Mouse (Mus musculus) neural tube, embryonic 14.5 days (tissue): ENCODE results near the gene Scly. TPM values are rescaled to one million over a fixed set of nuclear protein-coding genes. Genes with fewer than 3 reads are reported as not detected.

ENCODE experiments used
- ATAC-seq: fragments of 200-750 bp; cut with Nextera tagmentation; 2 replicates; pipeline ENCODE4 v1.8.0; 2017; ENCODE audit warnings: low read depth, mild to moderate bottlenecking, moderate TSS enrichment, moderate library complexity
- H3K27ac ChIP-seq: fragments of 300-500 bp; sonication (generic); 2 replicates; pipeline ENCODE4 v1.5.1; 2014; ENCODE audit warnings: low read depth, mild to moderate bottlenecking, control low read depth, low read length, moderate library complexity, mixed read lengths
- H3K27me3 ChIP-seq: fragments of 300-500 bp; sonication (generic); 2 replicates; pipeline ENCODE4 v1.6.1; 2014; ENCODE audit warnings: low read length; ENCODE audit not compliant: control insufficient read depth, insufficient read depth
- H3K36me3 ChIP-seq: fragments of 300-500 bp; sonication (generic); 2 replicates; pipeline ENCODE4 v1.6.1; 2014; ENCODE audit warnings: low read length, mixed read lengths; ENCODE audit not compliant: control insufficient read depth, insufficient read depth
- H3K4me1 ChIP-seq: fragments of 300-500 bp; sonication (generic); 2 replicates; pipeline ENCODE4 v1.6.1; 2014; ENCODE audit warnings: low read length; ENCODE audit not compliant: control insufficient read depth, insufficient read depth
- H3K4me2 ChIP-seq: fragments of 300-500 bp; sonication (generic); 2 replicates; pipeline ENCODE4 v1.6.1; 2014; ENCODE audit warnings: mild to moderate bottlenecking, low read depth, low read length, control low read depth
- H3K4me3 ChIP-seq: fragments of 300-500 bp; sonication (generic); 2 replicates; pipeline ENCODE4 v1.5.1; 2014; ENCODE audit warnings: low read depth, low read length, control low read depth, mixed read lengths
- H3K9ac ChIP-seq: fragments of 300-500 bp; sonication (generic); replicated peaks from 2 replicates; pipeline ENCODE4 v1.6.1; 2014; ENCODE audit warnings: low read depth, mild to moderate bottlenecking, control low read depth, low read length, mixed read lengths
- H3K9me3 ChIP-seq: fragments of 300-500 bp; sonication (generic); 2 replicates; pipeline ENCODE4 v1.6.1; 2016; ENCODE audit warnings: low read length; ENCODE audit not compliant: control insufficient read depth
- WGBS: fragments of 180-500 bp; shearing (Covaris S2); extraction: QIAGEN DNeasy Blood & Tissue Kit; methylation state at CpG from one replicate; pipeline ENCODE4 v1.1.7; 2014; 5-methylcytosine and 5-hydroxymethylcytosine counted together
- polyA plus RNA-seq: library from polyadenylated mRNA; unstranded; fragments of >200 nt; fragmentation: Nextera tagmentation; extraction: Ambion mirVana; gene quantifications from 2 replicates; pipeline ENCODE4 v1.2.1, GENCODE M21; 2014

Gene Scly
- polyA plus RNA-seq, 1 experiment from 2014 or later = 8.4 TPM

- Histone ChIP-seq H3K9me3 (no peaks in the 10 kb centered on the region), H3K27me3 (peaks cover 29% of the 10 kb centered on the region), H3K4me2 (peak overlapping the region; percentile 56), H3K4me1 (peaks cover 8% of the 10 kb centered on the region), H3K4me3 (peak overlapping the region; percentile 22; the same call in 1 of the 2 replicates), H3K27ac (no peak overlapping the region), H3K36me3 (no peaks in the 10 kb centered on the region), H3K9ac (0 out of 2 replicates have a peak overlapping the region, but pooled peaks have one; percentile 21)
- WGBS = 2% methylated on average over 68 of the region's 68 CpGs
- ATAC-seq = 0 out of 2 replicates have a peak, but pooled peaks have one; percentile 10
Observed at GRCm38 (mm10) chr1:91344921-91345685, 47.0 kb downstream of the Scly start.

DNA sequence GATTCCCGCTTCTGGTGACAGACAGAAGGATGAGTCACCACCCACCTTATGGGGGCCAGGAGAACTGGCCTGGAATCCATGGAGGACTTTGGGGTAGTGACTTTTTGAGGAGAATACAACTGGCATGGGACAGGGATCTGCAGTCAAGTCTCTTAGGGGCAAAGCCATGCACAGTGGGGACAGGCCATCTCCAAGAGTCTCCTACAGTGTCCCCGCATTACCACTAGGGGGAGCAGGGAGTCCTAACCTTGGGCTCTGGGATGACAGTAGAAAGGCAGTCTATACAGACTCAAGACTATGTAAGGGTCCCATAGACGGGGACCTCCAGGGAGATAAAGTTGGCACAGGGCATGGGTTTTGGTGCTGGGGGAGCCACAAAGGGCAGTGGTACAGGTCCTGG, 48.8 kb downstream of the Scly start:
- peaks cover 29% of the 10 kb centered on the region for H3K27me3 ChIP-seq
- WGBS = 36% methylated on average over 3 of the region's 3 CpGs
- H3K4me2 ChIP-seq = no peak overlapping the region
- H3K9me3 ChIP-seq = no peaks in the 10 kb centered on the region
- no peak overlapping the region for H3K9ac ChIP-seq
- H3K27ac ChIP-seq = no peak overlapping the region
- peak; percentile 82; the same call in 1 of the 2 replicates for ATAC-seq
- no peak overlapping the region for H3K4me3 ChIP-seq
- H3K4me1 ChIP-seq = peaks cover 8% of the 10 kb centered on the region
- no peaks in the 10 kb centered on the region for H3K36me3 ChIP-seq

- no peak within 1 kb of the TSS for H3K4me2 ChIP-seq
- peaks cover 6% of the 10 kb centered on the region for H3K27me3 ChIP-seq
- H3K9me3 ChIP-seq = no peaks in the 10 kb centered on the region
- no peak within 1 kb of the TSS for H3K4me3 ChIP-seq
- 66% methylated on average over 4 of the region's 4 CpGs for WGBS
- H3K9ac ChIP-seq = no peak within 1 kb of the TSS
- no peak for ATAC-seq
- H3K27ac ChIP-seq = no peak within 1 kb of the TSS
- no peaks in the 10 kb centered on the region for H3K36me3 ChIP-seq
- H3K4me1 ChIP-seq = no peaks in the 10 kb centered on the region
Observed at GRCm38 (mm10) chr1:91350841-91351240, 52.7 kb downstream of the Scly start, which contains the start of gene Klhl30. Klhl30 (plus strand) TSS chr1:91351016.

DNA sequence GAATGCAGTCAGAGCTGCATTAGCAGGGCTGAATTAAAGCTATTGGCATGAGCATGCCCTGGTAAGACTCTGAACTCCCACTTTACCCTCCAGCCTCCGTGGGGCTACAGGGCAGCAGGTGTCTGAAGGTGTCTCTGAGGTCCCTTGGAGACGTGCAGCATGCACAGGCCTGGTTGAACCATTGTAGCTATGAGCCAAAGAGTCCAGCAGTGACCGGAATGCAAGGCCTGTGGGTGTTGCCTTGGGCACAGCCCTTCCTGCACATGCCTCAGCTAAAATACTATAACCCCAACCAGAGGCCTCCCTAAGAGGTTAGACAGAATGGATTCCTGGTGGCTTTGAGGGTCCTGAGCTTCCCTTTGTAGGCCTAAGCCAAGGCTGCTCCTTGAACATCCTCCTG, 53.1 kb downstream of the Scly start:
- Histone ChIP-seq H3K27me3 (peaks cover 2% of the 10 kb centered on the region; the same call in 1 of the 2 replicates), H3K4me2 (no peak overlapping the region), H3K27ac (no peak overlapping the region), H3K4me1 (no peaks in the 10 kb centered on the region), H3K4me3 (no peak overlapping the region), H3K9ac (no peak overlapping the region), H3K9me3 (no peaks in the 10 kb centered on the region), H3K36me3 (no peaks in the 10 kb centered on the region)
- 82% methylated on average over 3 of the region's 3 CpGs for WGBS
- no peak for ATAC-seq

DNA sequence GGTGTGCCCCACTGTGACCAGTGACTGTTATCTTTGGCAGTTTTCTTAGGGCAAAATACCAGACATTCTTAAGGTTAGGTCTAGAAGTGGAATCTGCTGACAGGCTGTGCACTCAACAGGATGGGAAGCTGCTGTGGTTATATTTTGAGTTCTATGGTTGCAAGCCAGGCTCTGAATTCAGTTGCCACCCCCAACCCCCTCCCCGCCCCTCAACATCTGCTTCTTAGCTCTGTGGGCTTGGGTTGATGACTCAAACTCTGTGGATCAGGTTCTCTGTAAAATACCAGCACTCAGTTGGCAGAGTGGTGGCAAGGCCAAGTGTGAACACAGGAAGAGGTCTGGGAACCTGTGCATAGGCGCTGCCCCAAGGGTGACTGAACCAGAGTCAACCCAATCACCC, 54.1 kb downstream of the Scly start:
- WGBS = 80% methylated on average over 2 of the region's 2 CpGs
- Histone ChIP-seq H3K27me3 (no peaks in the 10 kb centered on the region; the same call in 1 of the 2 replicates), H3K27ac (no peak overlapping the region), H3K9ac (no peak overlapping the region), H3K4me3 (no peak overlapping the region), H3K36me3 (no peaks in the 10 kb centered on the region), H3K9me3 (no peaks in the 10 kb centered on the region), H3K4me1 (no peaks in the 10 kb centered on the region), H3K4me2 (no peak overlapping the region)
- no peak for ATAC-seq

DNA sequence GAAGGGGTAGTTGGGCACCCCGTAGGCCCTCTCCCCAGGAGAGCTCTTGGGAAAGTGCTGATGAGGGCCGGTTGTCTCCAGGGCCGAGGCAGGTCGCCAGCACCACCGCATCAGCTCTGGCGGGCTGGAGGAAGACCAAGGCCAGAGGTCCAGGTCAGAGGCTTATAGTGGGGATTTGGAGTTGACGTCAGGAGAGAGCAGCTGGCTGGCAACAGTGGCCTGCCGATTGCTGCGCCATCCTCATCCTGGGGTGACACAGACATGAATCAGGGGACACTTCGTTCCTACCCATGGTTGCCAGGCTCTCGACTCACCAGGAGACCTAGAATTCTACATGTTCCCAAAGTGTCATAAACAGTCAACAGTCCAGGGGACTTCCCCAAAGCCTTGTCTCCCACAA, 58.0 kb downstream of the Scly start:
- Histone ChIP-seq H3K27ac (no peak overlapping the region), H3K9me3 (no peaks in the 10 kb centered on the region), H3K4me3 (no peak overlapping the region), H3K4me2 (no peak overlapping the region), H3K9ac (no peak overlapping the region), H3K36me3 (no peaks in the 10 kb centered on the region), H3K27me3 (no peaks in the 10 kb centered on the region), H3K4me1 (no peaks in the 10 kb centered on the region)
- no peak for ATAC-seq
- WGBS = 88% methylated on average over 11 of the region's 11 CpGs

GRCm38 (mm10) chr1:91362113-91362512, 64.0 kb downstream of the Scly start:
- H3K36me3 ChIP-seq = no peaks in the 10 kb centered on the region
- 82% methylated on average over 5 of the region's 5 CpGs for WGBS

GRCm38 (mm10) chr1:91364822-91365644, 66.9 kb downstream of the Scly start:
- Histone ChIP-seq H3K27me3 (peaks cover 5% of the 10 kb centered on the region; the same call in 1 of the 2 replicates), H3K9ac (no peak overlapping the region), H3K27ac (no peak overlapping the region), H3K4me2 (no peak overlapping the region), H3K4me1 (no peaks in the 10 kb centered on the region), H3K9me3 (no peaks in the 10 kb centered on the region), H3K36me3 (no peaks in the 10 kb centered on the region; the same call in 1 of the 2 replicates), H3K4me3 (no peak overlapping the region)
- 95% methylated on average over 16 of the region's 16 CpGs for WGBS
- ATAC-seq = no peak

More at GRCm38 (mm10) chr1:91362113-91362512, 64.0 kb downstream of the Scly start:
- no peak overlapping the region for H3K4me3 ChIP-seq
- H3K9ac ChIP-seq = no peak overlapping the region
- H3K27ac ChIP-seq = no peak overlapping the region
- no peaks in the 10 kb centered on the region for H3K4me1 ChIP-seq
- H3K27me3 ChIP-seq = peaks cover 2% of the 10 kb centered on the region; the same call in 1 of the 2 replicates
- H3K4me2 ChIP-seq = no peak overlapping the region
- ATAC-seq = no peak
- H3K9me3 ChIP-seq = no peaks in the 10 kb centered on the region
